Mouse (Mus musculus): ENCODE data around the gene Sh3pxd2b.

Sh3pxd2b gene

GRCm38 (mm10) chr11:32347607-32348432 is at the start of gene Sh3pxd2b:
TSS of gene Sh3pxd2b (plus strand) at chr11:32347820.
- DNase-seq (ENCODE audit: low spot score), result peak; percentile 72

GRCm38 (mm10) chr11:32297866-32298531 is 49.6 kb upstream of the Sh3pxd2b start:
- DNase-seq (ENCODE audit: low spot score), result no peak

GRCm38 (mm10) chr11:32298532-32298918 is 49.1 kb upstream of the Sh3pxd2b start:
- DNase-seq (ENCODE audit: low spot score), result no peak

- peak; percentile 45 for DNase-seq (ENCODE audit: low spot score)
Measured at GRCm38 (mm10) chr11:32299865-32300264, 47.8 kb upstream of the Sh3pxd2b start, which contains the start of gene Hbq1a. TSS of gene Hbq1a (plus strand) at chr11:32300069.

- peak; percentile 11 for DNase-seq (ENCODE audit: low spot score)
Measured at GRCm38 (mm10) chr11:32300279-32301267, 47.0 kb upstream of the Sh3pxd2b start.

GRCm38 (mm10) chr11:32301506-32301905 is 46.1 kb upstream of the Sh3pxd2b start:
- DNase-seq (ENCODE audit: low spot score), result no peak

- DNase-seq (ENCODE audit: low spot score), result no peak
Measured at GRCm38 (mm10) chr11:32302824-32303419, 44.7 kb upstream of the Sh3pxd2b start.

GRCm38 (mm10) chr11:32303455-32303854 is 44.2 kb upstream of the Sh3pxd2b start:
- no peak for DNase-seq (ENCODE audit: low spot score)

- DNase-seq (ENCODE audit: low spot score), result no peak
Measured at GRCm38 (mm10) chr11:32307006-32307405, 40.6 kb upstream of the Sh3pxd2b start.

- no peak for DNase-seq (ENCODE audit: low spot score)
Measured at GRCm38 (mm10) chr11:32309446-32309845, 38.2 kb upstream of the Sh3pxd2b start.

- DNase-seq (ENCODE audit: low spot score), result no peak
Measured at GRCm38 (mm10) chr11:32309928-32310327, 37.7 kb upstream of the Sh3pxd2b start.

GRCm38 (mm10) chr11:32316009-32316408 is 31.6 kb upstream of the Sh3pxd2b start:
- DNase-seq (ENCODE audit: low spot score), result no peak

- no peak for DNase-seq (ENCODE audit: low spot score)
Measured at GRCm38 (mm10) chr11:32320507-32321195, 27.0 kb upstream of the Sh3pxd2b start.

GRCm38 (mm10) chr11:32321196-32321565 is 26.4 kb upstream of the Sh3pxd2b start:
- DNase-seq (ENCODE audit: low spot score), result peak; percentile 66

- peak; percentile 90 for DNase-seq (ENCODE audit: low spot score)
Measured at GRCm38 (mm10) chr11:32324609-32325008, 23.0 kb upstream of the Sh3pxd2b start.

GRCm38 (mm10) chr11:32331075-32331474 is 16.5 kb upstream of the Sh3pxd2b start:
- DNase-seq (ENCODE audit: low spot score), result no peak

- DNase-seq (ENCODE audit: low spot score), result no peak
Measured at GRCm38 (mm10) chr11:32331861-32332260, 15.8 kb upstream of the Sh3pxd2b start.

- no peak for DNase-seq (ENCODE audit: low spot score)
Measured at GRCm38 (mm10) chr11:32333235-32333634, 14.4 kb upstream of the Sh3pxd2b start.

GRCm38 (mm10) chr11:32336435-32336907 is 11.1 kb upstream of the Sh3pxd2b start:
- no peak for DNase-seq (ENCODE audit: low spot score)

GRCm38 (mm10) chr11:32339131-32339531 is 8.5 kb upstream of the Sh3pxd2b start:
- no peak for DNase-seq (ENCODE audit: low spot score)

Data from embryo, embryonic 10 days (tissue).